Mouse (Mus musculus): ENCODE results near the gene Col4a2.

The Col4a2 gene

GRCm38 (mm10) chr8:11473072-11473471 is 160.5 kb downstream of the Col4a2 start:
- TF ChIP-seq GATA4 (IDR thresholded peaks at IDR 0.05; ENCODE audit: insufficient replicate concordance, low read length), result no peak

GRCm38 (mm10) chr8:11475397-11475796 is 162.8 kb downstream of the Col4a2 start:
- TF ChIP-seq GATA4 (IDR thresholded peaks at IDR 0.05; ENCODE audit: insufficient replicate concordance, low read length), result no peak

- no peak for TF ChIP-seq GATA4 (IDR thresholded peaks at IDR 0.05; ENCODE audit: insufficient replicate concordance, low read length)
Measured at GRCm38 (mm10) chr8:11475876-11476275, 163.3 kb downstream of the Col4a2 start.

GRCm38 (mm10) chr8:11476338-11477177 is 164.0 kb downstream of the Col4a2 start:
- TF ChIP-seq GATA4 (IDR thresholded peaks at IDR 0.05; ENCODE audit: insufficient replicate concordance, low read length), result no peak; the same call in 1 of the 2 replicates

- no peak for TF ChIP-seq GATA4 (IDR thresholded peaks at IDR 0.05; ENCODE audit: insufficient replicate concordance, low read length)
Measured at GRCm38 (mm10) chr8:11477178-11477553, 164.6 kb downstream of the Col4a2 start.

- TF ChIP-seq GATA4 (IDR thresholded peaks at IDR 0.05; ENCODE audit: insufficient replicate concordance, low read length), result no peak; the same call in 1 of the 2 replicates
Measured at GRCm38 (mm10) chr8:11477811-11478761, 165.5 kb downstream of the Col4a2 start, which contains the start of gene Rab20. Gene Rab20 (minus strand): TSS chr8:11478710.

- TF ChIP-seq GATA4 (IDR thresholded peaks at IDR 0.05; ENCODE audit: insufficient replicate concordance, low read length), result no peak
Measured at GRCm38 (mm10) chr8:11478807-11479527, 166.4 kb downstream of the Col4a2 start.

- no peak for TF ChIP-seq GATA4 (IDR thresholded peaks at IDR 0.05; ENCODE audit: insufficient replicate concordance, low read length)
Measured at GRCm38 (mm10) chr8:11479591-11479990, 167.0 kb downstream of the Col4a2 start.

- no peak; the same call in 1 of the 2 replicates for TF ChIP-seq GATA4 (IDR thresholded peaks at IDR 0.05; ENCODE audit: insufficient replicate concordance, low read length)
Measured at GRCm38 (mm10) chr8:11481876-11482275, 169.3 kb downstream of the Col4a2 start.

- no peak for TF ChIP-seq GATA4 (IDR thresholded peaks at IDR 0.05; ENCODE audit: insufficient replicate concordance, low read length)
Measured at GRCm38 (mm10) chr8:11482537-11482936, 169.9 kb downstream of the Col4a2 start.

- TF ChIP-seq GATA4 (IDR thresholded peaks at IDR 0.05; ENCODE audit: insufficient replicate concordance, low read length), result no peak
Measured at GRCm38 (mm10) chr8:11486142-11486541, 173.5 kb downstream of the Col4a2 start.

- TF ChIP-seq GATA4 (IDR thresholded peaks at IDR 0.05; ENCODE audit: insufficient replicate concordance, low read length), result no peak
Measured at GRCm38 (mm10) chr8:11487229-11487628, 174.6 kb downstream of the Col4a2 start.

- peak; percentile 58; the same call in 1 of the 2 replicates for TF ChIP-seq GATA4 (IDR thresholded peaks at IDR 0.05; ENCODE audit: insufficient replicate concordance, low read length)
Measured at GRCm38 (mm10) chr8:11497017-11497990, 184.7 kb downstream of the Col4a2 start, which contains the start of gene Naxd. Gene Naxd (plus strand): TSS chr8:11497506.

GRCm38 (mm10) chr8:11498281-11498680 is 185.7 kb downstream of the Col4a2 start:
- TF ChIP-seq GATA4 (IDR thresholded peaks at IDR 0.05; ENCODE audit: insufficient replicate concordance, low read length), result no peak

All from liver, adult (tissue).